Mouse (Mus musculus): ENCODE data around the gene Hhat. TPM values are rescaled to one million over a fixed set of nuclear protein-coding genes. Genes with fewer than 3 reads are reported as not detected.

The Hhat gene
- polyA plus RNA-seq, 1 experiment = not detected

DNA sequence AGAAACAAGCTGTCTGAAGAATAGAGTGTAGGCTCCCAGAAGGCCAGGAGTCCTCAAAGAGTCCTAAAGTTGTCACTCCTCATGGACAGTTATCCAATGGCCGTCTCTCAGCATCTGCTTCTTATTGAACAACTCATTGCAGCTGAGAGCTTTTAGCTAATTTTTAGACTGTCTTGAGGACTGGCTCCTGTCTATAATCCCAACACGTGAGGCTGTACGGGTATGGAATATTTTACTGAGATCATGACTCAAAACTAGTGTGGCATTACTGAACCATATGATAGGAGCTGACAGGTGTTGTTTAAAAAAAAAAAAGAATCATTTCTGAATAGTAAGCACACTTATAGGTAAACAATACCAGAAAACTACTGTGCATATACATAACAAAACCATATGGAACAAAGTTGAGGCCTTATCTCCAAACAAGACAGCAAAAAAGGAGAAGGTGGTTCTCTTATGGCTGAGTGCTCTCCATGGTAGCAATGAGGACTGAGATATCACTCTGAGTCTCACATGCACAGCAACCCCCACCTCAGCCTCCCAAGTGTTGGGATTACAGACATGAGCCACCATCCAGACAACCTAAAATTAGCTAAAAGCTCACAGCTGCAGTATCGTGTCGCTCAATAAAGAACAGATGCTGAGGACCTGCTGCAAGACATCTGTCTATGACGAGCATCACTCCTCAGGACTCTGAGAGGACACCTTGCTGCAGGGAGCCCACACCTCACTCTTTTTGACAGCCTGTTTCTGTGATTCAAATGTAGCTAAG is 21.6 kb downstream of the Hhat start:
- Histone ChIP-seq H3K4me3 (ENCODE audit: insufficient read depth, low read depth, low read length) (no peak overlapping the region), H3K27ac (ENCODE audit: insufficient read depth, low read depth, low read length) (no peak overlapping the region), H3K4me1 (ENCODE audit: control insufficient read depth, insufficient read depth, low read length) (peaks cover 10% of the 10 kb centered on the region)
- TF ChIP-seq CTCF (IDR thresholded peaks at IDR 0.05; ENCODE audit: insufficient read depth, low read depth, low read length) (no peak), POLR2A (IDR thresholded peaks at IDR 0.05; ENCODE audit: insufficient read depth, low read depth, low read length) (no peak)
- WGBS = 68% methylated on average over 6 of the region's 6 CpGs

DNA sequence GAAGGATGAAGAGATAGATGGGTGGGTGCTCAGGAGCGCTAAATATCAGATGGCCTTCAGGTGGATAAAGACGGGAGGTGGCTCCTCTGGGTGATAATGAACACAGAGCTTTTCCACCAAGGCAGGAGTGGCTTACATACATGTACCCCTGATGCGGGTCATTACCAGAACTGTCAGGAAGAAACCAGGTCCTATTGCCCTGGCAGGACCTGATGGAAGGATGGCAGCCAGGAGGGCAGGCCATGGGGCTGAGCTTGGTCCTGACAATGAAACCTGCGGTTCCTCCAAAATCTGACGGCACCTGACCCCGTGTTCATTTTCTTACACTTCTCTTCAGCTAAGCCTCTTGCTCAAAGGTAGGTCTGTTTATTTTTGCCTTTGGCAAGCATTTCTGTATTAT is 24.8 kb downstream of the Hhat start:
- WGBS = 89% methylated on average over 6 of the region's 6 CpGs
- peaks cover 7% of the 10 kb centered on the region for H3K4me1 ChIP-seq (ENCODE audit: control insufficient read depth, insufficient read depth, low read length)

DNA sequence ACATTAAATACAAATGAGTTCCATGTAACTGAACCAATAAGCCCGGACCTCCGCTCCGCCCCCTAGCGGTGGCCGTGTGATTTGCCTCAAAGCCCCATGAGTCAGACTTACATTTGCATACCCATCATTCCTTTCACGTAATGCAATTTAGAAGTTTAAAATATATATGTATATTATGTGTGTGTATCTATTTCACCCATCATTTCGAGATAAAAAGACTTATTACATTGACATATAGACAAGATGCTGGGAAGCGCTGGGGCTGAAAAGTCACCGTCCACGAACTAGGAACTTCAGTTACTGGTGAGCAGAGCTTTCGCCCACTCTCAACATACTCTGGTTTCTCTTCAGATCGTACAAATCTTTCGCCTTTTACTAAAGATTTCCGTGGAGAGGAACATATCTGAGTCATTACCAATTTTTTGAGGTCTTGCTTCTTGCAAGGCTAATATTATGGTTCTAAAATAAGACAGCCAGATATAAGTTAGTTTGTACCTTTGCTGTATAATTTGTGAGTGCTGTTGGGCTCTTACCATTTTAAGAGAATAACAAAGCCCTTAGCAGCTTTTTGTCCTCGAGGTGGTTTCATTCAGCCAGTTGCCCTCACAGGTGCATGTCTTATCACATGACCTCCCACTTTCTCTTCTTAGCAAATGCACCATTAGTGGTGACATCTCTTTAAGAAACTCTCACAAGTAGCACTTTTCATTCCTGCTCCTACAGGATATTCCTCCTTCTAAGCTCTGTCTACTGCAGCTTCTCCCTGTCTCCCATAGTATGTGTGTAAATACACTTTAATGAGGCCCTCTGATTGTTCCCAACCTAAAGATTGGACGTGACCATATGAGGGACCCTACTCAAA is 25.6 kb downstream of the Hhat start:
- TF ChIP-seq CTCF (IDR thresholded peaks at IDR 0.05; ENCODE audit: insufficient read depth, low read depth, low read length) (peak; percentile 56; the same call in 1 of the 2 replicates), POLR2A (IDR thresholded peaks at IDR 0.05; ENCODE audit: insufficient read depth, low read depth, low read length) (no peak)
- Histone ChIP-seq H3K27ac (ENCODE audit: insufficient read depth, low read depth, low read length) (0 out of 2 replicates have a peak overlapping the region, but pooled peaks have one; percentile 64), H3K4me1 (ENCODE audit: control insufficient read depth, insufficient read depth, low read length) (peaks cover 7% of the 10 kb centered on the region), H3K4me3 (ENCODE audit: insufficient read depth, low read depth, low read length) (no peak overlapping the region)
- WGBS = 17% methylated on average over 16 of the region's 16 CpGs

More for the DNA sequence above, 24.8 kb downstream of the Hhat start:
- Histone ChIP-seq H3K4me3 (ENCODE audit: insufficient read depth, low read depth, low read length) (no peak overlapping the region), H3K27ac (ENCODE audit: insufficient read depth, low read depth, low read length) (peak overlapping the region; percentile 64)
- TF ChIP-seq POLR2A (IDR thresholded peaks at IDR 0.05; ENCODE audit: insufficient read depth, low read depth, low read length) (no peak), CTCF (IDR thresholded peaks at IDR 0.05; ENCODE audit: insufficient read depth, low read depth, low read length) (no peak)

DNA sequence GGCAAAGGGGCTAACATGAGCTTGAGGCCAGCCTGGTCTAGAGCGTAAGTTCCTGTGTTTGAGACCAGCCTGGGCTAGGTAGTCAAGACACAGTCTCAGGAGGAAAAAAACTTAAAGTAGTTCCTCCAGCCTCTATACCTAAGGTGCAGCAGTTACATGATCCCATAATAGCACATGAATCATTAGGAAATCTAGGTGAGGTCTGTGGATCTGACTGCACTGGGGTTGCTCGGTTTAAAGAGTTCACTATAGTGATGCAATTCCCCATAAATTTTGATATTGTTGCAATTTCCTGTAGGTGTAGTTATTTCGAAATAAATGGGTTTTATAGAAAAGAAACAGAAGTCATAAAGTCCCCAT is 26.2 kb downstream of the Hhat start:
- no peak overlapping the region for H3K27ac ChIP-seq (ENCODE audit: insufficient read depth, low read depth, low read length)
- 71% methylated on average over 3 of the region's 3 CpGs for WGBS
- TF ChIP-seq POLR2A (IDR thresholded peaks at IDR 0.05; ENCODE audit: insufficient read depth, low read depth, low read length) (no peak), CTCF (IDR thresholded peaks at IDR 0.05; ENCODE audit: insufficient read depth, low read depth, low read length) (no peak)
- no peak overlapping the region for H3K4me3 ChIP-seq (ENCODE audit: insufficient read depth, low read depth, low read length)
- H3K4me1 ChIP-seq (ENCODE audit: control insufficient read depth, insufficient read depth, low read length) = peaks cover 5% of the 10 kb centered on the region

DNA sequence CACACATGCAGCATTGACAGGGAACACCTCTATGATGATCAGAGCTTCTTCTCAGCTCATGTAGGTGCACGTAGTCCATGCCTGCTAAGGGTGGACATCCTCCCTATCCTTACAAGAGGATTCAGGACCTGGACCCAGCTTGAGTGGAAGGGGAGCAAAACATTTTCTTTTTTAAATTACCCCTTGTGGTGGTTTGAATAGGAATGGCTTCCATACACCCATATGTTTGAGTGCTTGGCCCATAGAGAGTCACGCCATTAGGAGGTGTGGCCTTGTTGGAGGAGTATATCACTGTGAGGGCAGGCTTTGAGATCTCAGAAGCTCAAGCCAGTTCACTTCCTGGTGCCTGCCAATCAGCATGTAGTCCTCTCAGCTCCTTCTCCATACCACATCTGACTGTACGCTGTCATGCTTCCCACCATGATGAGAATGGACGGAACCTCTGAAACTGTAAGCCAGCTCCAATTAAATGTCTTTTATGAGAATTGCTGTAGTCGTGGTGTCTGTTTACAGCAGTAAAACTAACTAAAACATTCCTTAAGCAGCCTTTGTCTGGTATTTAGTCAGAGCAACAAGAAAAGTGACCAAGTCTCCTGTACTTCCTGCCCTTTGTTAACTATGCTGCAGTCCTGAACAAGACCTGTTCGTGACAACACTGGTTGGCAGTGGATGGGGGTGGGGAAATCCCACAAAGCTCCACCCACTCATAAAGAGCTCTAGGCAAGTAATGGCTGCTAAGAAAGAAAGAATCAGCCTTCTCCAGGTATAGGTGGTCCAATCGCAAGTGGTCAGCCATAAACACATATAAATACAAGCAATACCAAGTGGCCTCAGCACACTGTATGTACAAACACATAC is 28.4 kb downstream of the Hhat start:
- Histone ChIP-seq H3K27ac (ENCODE audit: insufficient read depth, low read depth, low read length) (no peak overlapping the region), H3K4me3 (ENCODE audit: insufficient read depth, low read depth, low read length) (no peak overlapping the region), H3K4me1 (ENCODE audit: control insufficient read depth, insufficient read depth, low read length) (peaks cover 3% of the 10 kb centered on the region)
- WGBS = 84% methylated on average over 7 of the region's 7 CpGs
- no peak for TF ChIP-seq POLR2A (IDR thresholded peaks at IDR 0.05; ENCODE audit: insufficient read depth, low read depth, low read length)
- no peak for TF ChIP-seq CTCF (IDR thresholded peaks at IDR 0.05; ENCODE audit: insufficient read depth, low read depth, low read length)

DNA sequence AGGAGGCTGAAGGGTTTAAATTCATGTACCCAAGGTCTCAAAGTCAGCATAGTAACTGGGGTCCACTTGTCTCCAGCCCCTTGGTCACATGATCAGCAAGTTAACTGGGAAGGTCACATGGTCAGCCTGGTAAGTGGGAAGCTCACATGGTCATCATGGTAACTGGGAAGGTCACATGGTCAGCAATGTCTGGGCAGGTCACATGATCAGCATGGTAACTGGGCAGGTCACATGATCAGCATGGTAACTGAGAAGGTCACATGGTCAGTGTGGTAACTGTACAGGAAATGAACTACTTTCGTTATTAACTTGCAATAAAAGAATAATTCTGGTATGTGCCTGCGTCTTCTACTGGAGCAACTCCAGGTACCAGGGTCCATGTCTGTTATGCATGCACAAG is 29.1 kb downstream of the Hhat start:
- no peak for TF ChIP-seq CTCF (IDR thresholded peaks at IDR 0.05; ENCODE audit: insufficient read depth, low read depth, low read length)
- TF ChIP-seq POLR2A (IDR thresholded peaks at IDR 0.05; ENCODE audit: insufficient read depth, low read depth, low read length) = no peak
- no peak overlapping the region for H3K4me3 ChIP-seq (ENCODE audit: insufficient read depth, low read depth, low read length)
- 92% methylated on average over 2 of the region's 2 CpGs for WGBS
- no peak overlapping the region for H3K27ac ChIP-seq (ENCODE audit: insufficient read depth, low read depth, low read length)
- peaks cover 5% of the 10 kb centered on the region for H3K4me1 ChIP-seq (ENCODE audit: control insufficient read depth, insufficient read depth, low read length)

DNA sequence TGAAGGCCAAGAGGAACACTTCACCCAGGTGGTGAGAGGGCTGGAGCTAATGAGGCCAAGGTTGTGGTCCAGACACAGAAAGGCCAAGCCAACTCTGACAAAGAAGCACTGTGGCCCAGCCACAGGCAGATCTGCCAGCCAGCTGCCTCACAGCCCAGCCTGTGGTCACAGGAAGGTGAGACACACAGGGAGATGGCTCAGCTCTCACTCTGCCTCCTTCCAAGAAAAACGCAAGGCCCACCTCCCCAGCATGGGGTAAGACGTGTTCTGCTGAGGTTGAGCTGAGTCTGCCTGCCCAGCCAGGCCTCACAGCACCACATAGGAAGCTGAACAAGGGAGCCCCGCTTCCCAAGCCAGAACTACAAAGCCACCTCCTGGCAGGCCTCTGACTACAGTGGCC is 34.5 kb downstream of the Hhat start:
- H3K4me1 ChIP-seq (ENCODE audit: control insufficient read depth, insufficient read depth, low read length) = peaks cover 11% of the 10 kb centered on the region
- H3K27ac ChIP-seq (ENCODE audit: insufficient read depth, low read depth, low read length) = no peak overlapping the region
- H3K4me3 ChIP-seq (ENCODE audit: insufficient read depth, low read depth, low read length) = no peak overlapping the region
- 47% methylated on average over 3 of the region's 3 CpGs for WGBS
- TF ChIP-seq POLR2A (IDR thresholded peaks at IDR 0.05; ENCODE audit: insufficient read depth, low read depth, low read length) = no peak
- TF ChIP-seq CTCF (IDR thresholded peaks at IDR 0.05; ENCODE audit: insufficient read depth, low read depth, low read length) = no peak

DNA sequence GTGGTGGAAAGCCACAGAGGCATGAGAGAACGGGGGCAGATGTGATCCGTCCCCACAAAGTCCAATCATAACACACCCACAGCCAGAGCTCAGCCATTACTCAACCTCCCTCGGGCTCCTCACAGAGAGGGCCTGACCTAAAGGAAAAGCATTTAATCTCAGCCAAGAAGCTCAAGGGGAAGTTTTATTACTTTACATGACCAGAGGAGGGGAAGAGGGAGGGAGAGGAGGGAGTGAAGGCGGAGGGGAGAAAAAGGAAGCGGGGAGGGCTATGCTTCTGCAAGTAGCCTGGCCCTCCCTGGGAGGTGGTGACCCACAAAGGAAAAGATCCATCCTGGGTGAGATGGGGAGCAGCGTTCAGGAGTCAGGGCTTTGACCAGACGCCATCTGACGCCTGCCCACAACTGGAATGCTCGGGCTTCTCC is 35.0 kb downstream of the Hhat start:
- no peak overlapping the region for H3K27ac ChIP-seq (ENCODE audit: insufficient read depth, low read depth, low read length)
- TF ChIP-seq CTCF (IDR thresholded peaks at IDR 0.05; ENCODE audit: insufficient read depth, low read depth, low read length) (no peak), POLR2A (IDR thresholded peaks at IDR 0.05; ENCODE audit: insufficient read depth, low read depth, low read length) (no peak)
- H3K4me1 ChIP-seq (ENCODE audit: control insufficient read depth, insufficient read depth, low read length) = peaks cover 11% of the 10 kb centered on the region
- no peak overlapping the region for H3K4me3 ChIP-seq (ENCODE audit: insufficient read depth, low read depth, low read length)
- WGBS = 70% methylated on average over 9 of the region's 9 CpGs

All from olfactory bulb, adult 2 months (tissue).